ENCODE assay signal across 8 mouse cellular contexts in genomic region chr5:113225686-113226435, GRCm38 (mm10). TPM values are rescaled to one million over a fixed set of nuclear protein-coding genes. Genes with fewer than 3 reads are reported as not detected.
DNase-seq lines count a peak whose midpoint lies in the region; ATAC-seq and TF ChIP-seq lines count a peak whose summit lies in the region.

No protein-coding gene starts in this region.

- no peak for DNase-seq in kidney, adult 2 months
- no peak for DNase-seq in kidney, postnatal 25 days
- DNase-seq in cerebellum, postnatal 4 days (ENCODE audit: low spot score in 2 of 2) = no peak
- no peak for DNase-seq in layer of hippocampus, adult 9-10 months (ENCODE audit: low spot score)
- DNase-seq in natural killer cell, adult 2 months (ENCODE audit: low spot score in 2 of 2) = no peak

- no peak overlapping the region for H3K4me3 ChIP-seq in kidney, adult 2 months (ENCODE audit: insufficient read depth, low read depth, low read length)
- H3K4me3 ChIP-seq in embryonic facial prominence, embryonic 12.5 days = peak overlapping the region; percentile 2; the same call in 1 of the 2 replicates
- H3K4me3 ChIP-seq in intestine, postnatal 0 days (ENCODE audit: low read depth, low read length) = no peak overlapping the region
- peak overlapping the region; percentile 18; the same call in 1 of the 2 replicates for H3K4me3 ChIP-seq in neural tube, embryonic 12.5 days

- H3K27ac ChIP-seq in kidney, adult 2 months (ENCODE audit: insufficient read depth, low read depth, low read length) = peak overlapping the region; percentile 2; the same call in 1 of the 2 replicates
- H3K27ac ChIP-seq in embryonic facial prominence, embryonic 12.5 days = peak overlapping the region; percentile 30
- H3K27ac ChIP-seq in intestine, postnatal 0 days (ENCODE audit: low read depth, low read length) = no peak overlapping the region
- no peak overlapping the region for H3K27ac ChIP-seq in neural tube, embryonic 12.5 days

- H3K36me3 ChIP-seq in kidney, adult 2 months (ENCODE audit: control insufficient read depth, insufficient read depth, low read length) = no peaks in the 10 kb centered on the region
- no peaks in the 10 kb centered on the region for H3K36me3 ChIP-seq in embryonic facial prominence, embryonic 12.5 days
- no peaks in the 10 kb centered on the region for H3K36me3 ChIP-seq in intestine, postnatal 0 days (ENCODE audit: control insufficient read depth, insufficient read depth)
- no peaks in the 10 kb centered on the region for H3K36me3 ChIP-seq in neural tube, embryonic 12.5 days

- H3K4me1 ChIP-seq in kidney, adult 2 months (ENCODE audit: control insufficient read depth, insufficient read depth, low read length) = peaks cover 4% of the 10 kb centered on the region; the same call in 1 of the 2 replicates
- peaks cover 18% of the 10 kb centered on the region for H3K4me1 ChIP-seq in embryonic facial prominence, embryonic 12.5 days
- no peaks in the 10 kb centered on the region; the same call in 1 of the 2 replicates for H3K4me1 ChIP-seq in intestine, postnatal 0 days (replicated peaks; ENCODE audit: control insufficient read depth, insufficient read depth, low read length)
- peaks cover 20% of the 10 kb centered on the region for H3K4me1 ChIP-seq in neural tube, embryonic 12.5 days

- 31% methylated on average over 25 of the region's 25 CpGs for WGBS in kidney, adult 2 months
- 13% methylated on average over 25 of the region's 25 CpGs for WGBS in embryonic facial prominence, embryonic 12.5 days
- WGBS in intestine, postnatal 0 days = 32% methylated on average over 25 of the region's 25 CpGs
- WGBS in neural tube, embryonic 12.5 days = 12% methylated on average over 25 of the region's 25 CpGs

- ATAC-seq in embryonic facial prominence, embryonic 12.5 days (ENCODE audit: insufficient number of reproducible peaks, insufficient read depth, low FRiP score, low TSS enrichment) = no peak
- ATAC-seq in intestine, postnatal 0 days = no peak
- peak; percentile 37; the same call in 1 of the 2 replicates for ATAC-seq in neural tube, embryonic 12.5 days (ENCODE audit: low FRiP score, low read depth)

- TF ChIP-seq POLR2A in kidney, adult 2 months (IDR thresholded peaks at IDR 0.05; ENCODE audit: low read depth, low read length) = no peak

- H3K9ac ChIP-seq in embryonic facial prominence, embryonic 12.5 days = no peak overlapping the region
- H3K9ac ChIP-seq in intestine, postnatal 0 days (ENCODE audit: low read depth, low read length) = peak overlapping the region; percentile 17; the same call in 1 of the 2 replicates
- peak overlapping the region; percentile 42; the same call in 1 of the 2 replicates for H3K9ac ChIP-seq in neural tube, embryonic 12.5 days

- no peak for TF ChIP-seq CTCF in kidney, adult 2 months (conservative IDR thresholded peaks at IDR 0.05; ENCODE audit: insufficient read depth, insufficient read length, low read depth, low read length)
- no peak for TF ChIP-seq CTCF in intestine, postnatal 0 days (IDR thresholded peaks at IDR 0.05; ENCODE audit: low read depth)

- H3K4me2 ChIP-seq in embryonic facial prominence, embryonic 12.5 days (replicated peaks) = peak overlapping the region; percentile 41
- peak overlapping the region; percentile 57 for H3K4me2 ChIP-seq in intestine, postnatal 0 days (replicated peaks; ENCODE audit: low read depth)
- peak overlapping the region; percentile 54 for H3K4me2 ChIP-seq in neural tube, embryonic 12.5 days (replicated peaks)

- H3K27me3 ChIP-seq in kidney, adult 2 months (replicated peaks; ENCODE audit: control insufficient read depth, insufficient read depth, low read length) = no peaks in the 10 kb centered on the region
- H3K27me3 ChIP-seq in embryonic facial prominence, embryonic 12.5 days = peaks cover 4% of the 10 kb centered on the region
- H3K27me3 ChIP-seq in intestine, postnatal 0 days (replicated peaks; ENCODE audit: control insufficient read depth, insufficient read depth, low read length) = no peaks in the 10 kb centered on the region
- H3K27me3 ChIP-seq in neural tube, embryonic 12.5 days (replicated peaks) = 0 out of 2 replicates have a peak, but pooled peaks cover under 1% of the 10 kb centered on the region

- H3K9me3 ChIP-seq in embryonic facial prominence, embryonic 12.5 days = peaks cover 3% of the 10 kb centered on the region; the same call in 1 of the 2 replicates
- H3K9me3 ChIP-seq in intestine, postnatal 0 days (ENCODE audit: control insufficient read depth) = no peaks in the 10 kb centered on the region
- 0 out of 2 replicates have a peak, but pooled peaks cover 3% of the 10 kb centered on the region for H3K9me3 ChIP-seq in neural tube, embryonic 12.5 days

RNA-seq across cellular contexts. Expression of gene Tmem211, which starts 0.8 kb away (rescaled TPM):
- polyA plus RNA-seq in kidney, adult 2 months (2012; rRNA removed) = not detected in 2 replicates
- 0.24 and 0.42 TPM in 2 replicates for polyA plus RNA-seq in embryonic facial prominence, embryonic 12.5 days (2016; fragmentation: Nextera tagmentation; extraction: Ambion mirVana)
- polyA plus RNA-seq in intestine, postnatal 0 days (2015; fragmentation: Nextera tagmentation; extraction: Ambion mirVana) = not detected in 2 replicates
- polyA plus RNA-seq in neural tube, embryonic 12.5 days (2016; fragmentation: Nextera tagmentation; extraction: Ambion mirVana) = not detected in 2 replicates

RNA-seq across cellular contexts. Expression of gene 2900026A02Rik, which starts 4.8 kb away (rescaled TPM):
- 14.3 and 15.0 TPM in 2 replicates for polyA plus RNA-seq in kidney, adult 2 months (2012; rRNA removed)
- 5.3 and 5.8 TPM in 2 replicates for polyA plus RNA-seq in embryonic facial prominence, embryonic 12.5 days (2016; fragmentation: Nextera tagmentation; extraction: Ambion mirVana)
- polyA plus RNA-seq in intestine, postnatal 0 days (2015; fragmentation: Nextera tagmentation; extraction: Ambion mirVana) = 8.0 and 10.4 TPM in 2 replicates
- 2.6 and 3.0 TPM in 2 replicates for polyA plus RNA-seq in neural tube, embryonic 12.5 days (2016; fragmentation: Nextera tagmentation; extraction: Ambion mirVana)

Comparison
In these comparisons a context has a peak if more than half of its experiments do, and no peak if none do; other contexts are left out.
1. H3K27ac ChIP-seq: peak in kidney, adult 2 months (single experiment) and embryonic facial prominence, embryonic 12.5 days (single experiment); none in intestine, postnatal 0 days (single experiment) and neural tube, embryonic 12.5 days (single experiment).
2. H3K4me3 ChIP-seq: peak in embryonic facial prominence, embryonic 12.5 days (single experiment) and neural tube, embryonic 12.5 days (single experiment); none in kidney, adult 2 months (single experiment) and intestine, postnatal 0 days (single experiment).
3. Peak in every context shown above with its lines, with median percentiles within 50 percentile points of each other: H3K4me2 ChIP-seq.